Mouse (Mus musculus) lung, postnatal 25 days (tissue): ENCODE data around the gene Pcif1.
"Not testable (repeated sequence)": the region's sequence is repeated elsewhere in the genome, so short reads cannot be mapped to it uniquely, and the experiment has no call there.

Experiments
- DNase-seq: peaks from one replicate; pipeline ENCODE4 v3.0.0; 2022; ENCODE audit warnings: low spot score

The Pcif1 gene

GRCm38 (mm10) chr2:164879228-164879567, at the start of gene Pcif1:
Gene Pcif1 (plus strand): TSS chr2:164879304.
- peak; percentile 92 for DNase-seq

DNA sequence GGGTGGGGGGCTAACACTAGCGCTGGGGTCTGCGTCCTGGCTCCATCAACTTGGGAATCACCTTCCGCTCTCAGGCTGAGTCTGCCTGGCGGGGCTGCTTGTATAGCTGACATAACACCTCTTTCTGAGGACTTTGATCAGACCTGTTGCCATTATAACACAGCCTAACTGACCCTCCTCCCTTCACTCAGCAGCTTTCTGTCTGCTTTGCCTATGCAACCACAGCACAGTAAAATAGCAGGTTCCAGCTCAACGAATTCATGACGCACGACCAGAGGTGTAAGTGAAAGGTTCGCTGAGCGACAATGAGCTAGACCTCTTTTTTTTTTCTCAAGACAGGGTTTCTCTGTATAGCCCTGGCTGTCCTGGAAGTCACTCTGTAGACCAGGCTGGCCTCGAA, 48.1 kb upstream of the Pcif1 start:
- no peak for DNase-seq

DNA sequence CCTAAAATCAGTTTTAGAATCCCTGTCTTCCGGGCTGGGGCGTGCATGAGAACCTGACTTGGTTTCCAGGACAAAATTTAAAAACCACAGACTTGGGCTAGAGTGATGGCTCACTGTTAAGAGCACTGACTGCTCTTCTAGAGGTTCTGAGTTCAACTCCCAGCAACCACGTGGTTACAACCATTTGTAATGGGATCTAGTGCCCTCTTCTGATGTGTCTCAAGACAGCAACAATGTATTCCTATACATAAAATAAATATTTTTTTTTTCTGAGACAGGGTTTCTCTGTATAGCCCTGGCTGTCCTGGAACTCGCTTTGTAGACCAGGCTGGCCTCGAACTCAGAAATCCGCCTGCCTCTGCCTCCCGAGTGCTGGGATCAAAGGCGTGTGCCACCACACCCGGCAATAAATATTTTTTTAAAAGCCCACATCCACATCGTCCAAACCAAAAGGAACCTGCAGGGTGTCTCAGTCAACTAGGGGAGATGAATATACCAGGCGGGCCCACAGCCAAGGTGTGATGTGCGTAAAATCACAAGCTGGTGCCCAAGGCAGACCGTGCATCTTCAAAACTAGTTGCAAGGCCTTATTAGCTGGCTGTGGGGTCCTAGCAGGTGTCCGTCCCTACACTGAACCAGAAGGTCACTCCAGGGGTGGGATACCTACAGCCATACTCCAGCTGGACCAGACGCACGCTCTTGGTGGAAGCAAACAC, 46.9 kb upstream of the Pcif1 start:
- DNase-seq, result no peak

DNA sequence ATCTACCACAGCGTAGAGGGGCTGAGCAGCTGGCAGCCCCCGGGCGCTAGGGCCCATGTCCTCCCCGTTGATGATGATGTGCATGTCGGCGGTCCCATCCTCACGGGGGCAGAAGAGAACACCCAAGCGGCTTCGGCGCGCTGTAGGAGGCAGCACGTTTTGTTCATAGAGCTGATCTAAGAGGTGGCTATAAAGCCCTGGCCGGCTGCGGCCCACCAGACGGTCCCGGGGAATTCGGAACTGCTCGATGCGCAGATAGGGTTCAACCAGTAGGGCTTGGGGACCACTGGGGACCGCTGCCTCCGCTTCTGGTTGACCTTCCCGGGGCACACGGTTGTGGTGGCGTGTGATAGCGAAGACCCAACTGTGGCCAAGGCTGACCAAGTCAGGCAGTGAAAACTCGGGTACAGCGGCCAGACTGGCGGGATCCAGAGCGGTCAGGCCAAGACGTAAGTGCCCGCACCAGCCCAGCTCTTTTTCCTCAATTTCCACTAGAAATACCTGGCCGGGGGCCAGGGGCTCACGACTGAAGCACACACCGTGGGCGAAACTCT, 46.3 kb upstream of the Pcif1 start, which contains the start of gene Ctsa:
Ctsa (plus strand) TSS at position 126 of the 554 bp plus-strand sequence.
- DNase-seq, result peak; percentile 85

- DNase-seq, result peak; percentile 93
Observed at GRCm38 (mm10) chr2:164833314-164833959, 45.7 kb upstream of the Pcif1 start, which contains the start of gene Neurl2. Gene Neurl2 (minus strand): TSS chr2:164833456.

- DNase-seq, result no peak
Observed at GRCm38 (mm10) chr2:164834531-164834930, 44.6 kb upstream of the Pcif1 start.

GRCm38 (mm10) chr2:164835164-164835563, 43.9 kb upstream of the Pcif1 start:
- DNase-seq, result no peak

DNA sequence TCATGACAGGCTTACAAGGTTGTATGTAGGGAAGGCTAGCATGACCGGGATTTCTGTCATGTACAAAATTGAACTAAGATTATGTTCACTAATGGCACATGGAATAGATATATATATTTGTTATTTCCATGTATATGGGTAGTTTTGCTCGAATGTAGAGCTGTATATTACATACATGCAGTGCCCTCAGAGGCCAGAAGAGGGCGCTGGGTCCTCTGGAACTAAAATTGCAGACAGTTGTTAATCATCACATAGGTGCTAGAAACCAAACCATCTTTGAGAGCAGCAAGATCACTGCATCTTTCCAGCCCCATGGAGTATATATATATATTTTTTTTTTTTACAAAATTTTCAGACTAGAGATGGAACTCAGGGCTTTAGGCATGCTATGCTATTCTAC, 33.3 kb upstream of the Pcif1 start:
- no peak for DNase-seq

- no peak for DNase-seq
Observed at GRCm38 (mm10) chr2:164850061-164850460, 29.0 kb upstream of the Pcif1 start.

DNA sequence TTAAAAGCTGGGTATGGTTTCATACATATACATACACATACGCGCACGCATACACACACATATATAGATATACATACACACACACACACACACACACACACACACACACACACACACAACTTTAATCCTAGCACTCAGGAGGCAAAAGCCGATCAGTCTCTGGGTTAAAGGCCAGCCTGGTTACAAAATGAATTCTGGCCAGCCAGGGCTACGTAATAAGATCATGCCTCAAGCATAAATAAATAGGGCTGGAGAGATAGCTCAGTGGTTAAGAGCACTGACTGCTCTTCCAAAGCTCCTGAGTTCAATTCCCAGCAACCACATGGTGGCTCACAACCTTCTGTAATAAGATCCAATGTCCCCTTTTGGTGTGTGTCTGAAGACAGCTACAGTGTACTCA, 23.5 kb upstream of the Pcif1 start:
- not testable (repeated sequence) for DNase-seq

- no peak for DNase-seq
Observed at GRCm38 (mm10) chr2:164856309-164857100, 22.6 kb upstream of the Pcif1 start.

- DNase-seq, result peak; percentile 71
Observed at GRCm38 (mm10) chr2:164857101-164857821, 21.8 kb upstream of the Pcif1 start, which contains the start of gene Pltp. Gene Pltp (minus strand): TSS chr2:164857711.

- no peak for DNase-seq
Observed at GRCm38 (mm10) chr2:164857842-164858553, 21.1 kb upstream of the Pcif1 start.

- no peak for DNase-seq
Observed at GRCm38 (mm10) chr2:164859155-164859554, 19.9 kb upstream of the Pcif1 start.

- no peak for DNase-seq
Observed at GRCm38 (mm10) chr2:164859640-164860432, 19.3 kb upstream of the Pcif1 start.

- no peak for DNase-seq
Observed at GRCm38 (mm10) chr2:164861094-164861493, 18.0 kb upstream of the Pcif1 start.

DNA sequence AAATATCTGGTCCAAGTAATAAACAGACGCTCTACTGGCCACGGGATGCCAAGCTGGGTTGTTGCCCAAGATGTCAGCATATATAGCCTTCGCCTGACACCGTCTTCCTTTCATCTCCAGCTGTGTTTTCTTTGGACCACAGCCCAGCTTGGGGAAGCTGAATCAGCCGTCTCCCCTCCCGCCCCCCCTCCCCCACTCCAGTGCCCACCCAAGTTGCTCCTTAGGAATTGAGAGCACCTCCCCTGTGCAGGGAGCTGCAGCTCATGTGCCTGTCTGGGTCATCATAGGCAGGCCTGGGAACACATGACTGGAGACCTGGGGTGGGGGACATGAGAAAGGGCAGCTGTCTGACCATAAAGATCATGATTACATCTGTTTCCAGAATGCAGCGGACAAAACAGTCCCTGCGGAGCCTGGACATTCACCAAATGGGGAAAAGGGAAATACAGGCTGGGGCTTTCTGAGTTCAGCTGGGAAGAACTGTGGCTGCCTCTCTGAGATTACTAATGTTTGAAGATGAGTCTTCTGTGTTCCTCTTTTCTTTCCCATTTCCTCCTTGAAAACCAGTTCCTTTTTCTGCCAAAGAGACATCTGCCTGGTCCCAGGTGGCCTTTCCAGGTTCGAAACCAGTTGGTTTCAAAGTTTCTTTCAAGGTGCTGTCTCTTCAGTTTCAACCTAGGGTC, 16.8 kb upstream of the Pcif1 start:
- peak; percentile 84 for DNase-seq

- not testable (repeated sequence) for DNase-seq
Observed at GRCm38 (mm10) chr2:164863411-164863810, 15.7 kb upstream of the Pcif1 start.

DNA sequence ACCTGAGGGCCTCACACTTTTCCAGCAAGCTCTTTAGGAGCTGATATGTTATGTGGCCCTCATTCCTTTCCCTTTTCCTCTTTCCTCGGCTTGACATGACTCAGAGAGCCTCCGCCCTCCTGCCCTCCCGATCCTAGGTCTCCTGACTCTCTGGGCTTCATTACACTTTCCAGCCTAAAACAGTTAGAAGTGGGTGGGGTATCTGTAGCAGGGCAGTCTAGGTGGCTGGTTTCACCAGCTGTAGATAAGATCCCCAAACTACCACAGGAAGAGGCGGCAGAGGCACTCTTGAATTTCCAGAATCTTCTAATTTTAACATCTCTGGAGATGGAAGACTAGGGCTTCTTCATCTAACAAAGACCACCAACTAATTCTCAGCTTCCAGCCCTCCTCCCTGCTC, 14.5 kb upstream of the Pcif1 start:
- no peak for DNase-seq
